Mouse (Mus musculus): Measurements from ENCODE around the gene Tnp2.

- TF ChIP-seq CTCF (IDR thresholded peaks at IDR 0.05; ENCODE audit: low read depth) (no peak), EP300 (optimal IDR thresholded peaks at IDR 0.05) (no peak)
Observed at GRCm38 (mm10) chr16:10776322-10776721, 12.1 kb downstream of the Tnp2 start.
